Mouse (Mus musculus): ENCODE measurements around the gene E2f1.
A peak's percentile ranks its signal among the peaks of the same experiment; 100 is the strongest.

Gene E2f1

DNA sequence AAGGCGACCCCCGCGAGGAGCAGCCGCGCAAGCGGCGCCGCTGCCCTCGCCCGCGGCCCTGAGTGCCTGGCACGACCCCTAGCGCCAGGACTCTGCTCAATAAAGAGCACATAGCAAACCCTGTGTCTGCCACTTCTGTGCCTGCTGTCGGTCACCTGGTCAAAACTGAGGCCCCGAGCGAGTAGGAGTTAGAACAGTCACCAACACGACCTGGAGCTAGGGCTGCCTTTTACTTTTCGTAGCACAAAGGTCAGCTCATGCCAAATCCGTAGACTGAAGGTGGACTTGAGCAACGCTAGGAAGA lies 19.9 kb downstream of the E2f1 start:
- no peak for DNase-seq

GRCm38 (mm10) chr2:154549127-154549885 lies 20.4 kb downstream of the E2f1 start:
- DNase-seq, result peak; percentile 75

GRCm38 (mm10) chr2:154548688-154549087 lies 21.0 kb downstream of the E2f1 start:
- DNase-seq, result no peak

DNA sequence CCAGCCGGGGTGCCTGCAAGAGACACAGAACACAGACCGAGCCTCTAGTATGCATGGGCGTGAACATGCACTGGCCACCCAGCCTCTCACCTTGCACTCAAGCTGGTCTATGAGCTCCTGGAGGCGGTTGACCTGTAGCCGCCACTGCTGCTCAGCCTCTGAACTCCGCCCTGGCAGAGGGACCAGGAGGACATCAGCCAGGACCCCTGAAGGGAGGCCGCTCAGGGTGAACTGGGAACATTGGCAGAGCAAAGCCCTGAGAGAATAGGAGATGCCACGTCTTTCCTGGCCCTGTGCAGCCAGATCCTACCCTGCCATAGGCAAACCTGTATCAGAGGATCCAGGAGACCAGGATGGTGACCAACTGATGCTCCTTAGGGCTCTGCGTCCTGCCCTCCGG lies 23.0 kb downstream of the E2f1 start, which contains the start of gene 1700003F12Rik:
Gene 1700003F12Rik, plus strand, starts transcription at position 375 of the 400 bp plus-strand sequence.
- no peak for DNase-seq

- peak; percentile 50 for DNase-seq
These were observed 25.9 kb downstream of the E2f1 start for GRCm38 (mm10) chr2:154543567-154544347.

GRCm38 (mm10) chr2:154541630-154542029 lies 28.1 kb downstream of the E2f1 start:
- DNase-seq, result no peak

- peak; percentile 62 for DNase-seq
These were observed 30.0 kb downstream of the E2f1 start for GRCm38 (mm10) chr2:154539720-154540119.

- no peak for DNase-seq
These were observed 31.0 kb downstream of the E2f1 start for GRCm38 (mm10) chr2:154538710-154539109.

DNA sequence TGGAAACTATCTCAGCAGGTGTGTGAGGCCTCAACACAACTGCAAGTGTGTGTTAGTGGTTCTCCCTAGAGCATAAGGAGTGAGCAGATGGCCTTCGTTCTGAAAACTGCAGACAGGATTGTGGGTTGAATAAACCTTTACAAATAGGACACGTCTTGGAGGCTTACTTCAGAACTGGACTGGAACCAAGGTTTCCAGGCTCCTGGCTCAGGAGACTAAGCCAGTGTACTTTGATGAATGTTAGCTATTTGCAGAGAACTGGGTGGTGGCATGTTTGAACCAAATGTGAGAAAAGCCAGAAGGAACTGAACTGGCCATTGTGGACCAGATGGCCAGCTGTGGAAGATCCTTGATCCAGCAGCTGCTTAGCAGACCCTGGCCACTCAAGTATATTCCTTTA lies 31.4 kb downstream of the E2f1 start:
- no peak for DNase-seq

- DNase-seq, result no peak
These were observed 34.9 kb downstream of the E2f1 start for GRCm38 (mm10) chr2:154534704-154535270.

DNA sequence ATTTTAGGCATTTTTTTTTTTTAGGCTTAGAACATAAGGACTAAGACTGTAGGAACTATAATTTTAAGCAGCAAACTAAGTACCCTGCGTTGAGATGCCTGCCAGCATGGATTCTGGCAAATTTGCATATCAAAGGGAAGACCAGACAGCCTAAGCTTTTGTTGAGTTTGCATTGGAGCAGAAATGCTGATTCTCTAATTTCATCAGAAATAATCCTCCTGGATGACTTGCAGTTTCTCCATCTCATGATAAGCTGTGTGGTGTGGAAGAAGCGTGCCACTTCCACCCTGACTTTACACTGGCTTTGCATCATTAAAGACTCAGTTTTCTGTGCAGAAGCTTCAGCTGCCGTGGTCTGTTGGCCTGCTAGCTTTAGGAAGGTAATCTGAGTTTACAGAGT lies 36.8 kb downstream of the E2f1 start:
- no peak for DNase-seq

GRCm38 (mm10) chr2:154526531-154526930 lies 43.2 kb downstream of the E2f1 start:
- DNase-seq, result no peak

GRCm38 (mm10) chr2:154525285-154525684 lies 44.4 kb downstream of the E2f1 start:
- DNase-seq, result no peak

DNA sequence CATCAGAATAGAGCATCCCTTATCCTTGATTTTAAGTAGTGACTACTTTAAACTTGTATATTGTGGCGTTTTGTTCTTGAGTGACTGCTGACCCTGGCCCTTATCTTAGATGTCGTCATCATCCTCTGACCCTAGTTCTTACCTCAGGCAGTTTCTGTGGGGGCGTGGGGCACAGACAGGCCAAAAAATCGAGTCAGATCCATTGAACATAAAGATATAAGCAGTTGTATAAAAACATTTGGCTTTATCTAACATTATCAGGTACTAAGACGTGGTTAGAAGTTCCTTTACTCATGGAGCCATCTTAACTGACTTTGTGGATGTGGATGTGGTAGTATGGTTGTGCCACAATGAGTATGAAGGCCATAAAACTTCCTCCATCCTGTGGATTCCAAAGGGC lies 47.4 kb downstream of the E2f1 start:
- DNase-seq, result no peak

GRCm38 (mm10) chr2:154521449-154521848 lies 48.2 kb downstream of the E2f1 start:
- DNase-seq, result no peak

DNA sequence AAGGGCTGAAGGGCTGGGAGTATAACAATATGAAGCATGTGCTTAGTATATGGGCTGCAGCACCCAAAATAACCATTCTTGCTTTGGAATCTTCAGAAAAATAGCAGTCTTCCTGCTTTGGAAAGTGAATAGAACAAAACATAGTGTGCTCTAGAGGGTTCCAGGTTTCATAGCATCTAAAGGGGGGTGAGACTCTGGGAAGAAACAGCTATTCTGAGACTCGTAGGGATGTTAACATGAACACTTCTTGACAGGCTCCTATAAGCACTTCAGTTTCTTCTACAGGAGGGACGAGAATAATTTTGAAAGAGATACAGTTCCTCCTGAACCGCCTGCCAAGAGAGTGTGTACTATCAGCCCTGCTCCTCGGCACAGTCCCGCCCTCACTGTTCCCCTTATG lies 52.3 kb downstream of the E2f1 start:
- no peak for DNase-seq

DNA sequence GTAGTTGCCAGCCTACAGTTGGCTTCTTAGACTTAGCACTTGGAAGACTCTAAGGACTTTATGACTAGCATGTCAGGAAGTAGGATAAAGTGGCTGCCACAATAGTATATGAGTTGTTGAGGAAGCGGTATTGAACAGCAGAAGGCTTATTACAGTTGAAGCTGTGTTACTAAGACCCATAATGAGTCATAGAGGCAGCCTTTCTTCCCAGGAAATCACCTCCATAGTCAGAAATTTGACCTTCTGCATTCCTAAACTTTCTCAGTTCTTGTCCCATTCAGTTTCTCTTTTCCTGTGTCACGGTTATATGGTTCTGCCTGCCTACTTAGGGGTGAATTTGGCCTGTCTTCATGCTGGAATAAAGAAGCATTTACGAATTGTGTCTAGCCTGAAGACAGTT lies 52.7 kb downstream of the E2f1 start:
- no peak for DNase-seq

- DNase-seq, result no peak
These were observed 59.6 kb downstream of the E2f1 start for GRCm38 (mm10) chr2:154510141-154510540.
